Mouse (Mus musculus): ENCODE measurements around the gene Tmeff2. TPM values are rescaled to one million over a fixed set of nuclear protein-coding genes. Genes with fewer than 3 reads are reported as not detected.
A peak's percentile ranks its signal among the peaks of the same experiment; 100 is the strongest.

Tmeff2 gene
- total RNA-seq, 4 experiments from 2014 or later: 45.6 to 51.2 (median 48.4) TPM

DNA sequence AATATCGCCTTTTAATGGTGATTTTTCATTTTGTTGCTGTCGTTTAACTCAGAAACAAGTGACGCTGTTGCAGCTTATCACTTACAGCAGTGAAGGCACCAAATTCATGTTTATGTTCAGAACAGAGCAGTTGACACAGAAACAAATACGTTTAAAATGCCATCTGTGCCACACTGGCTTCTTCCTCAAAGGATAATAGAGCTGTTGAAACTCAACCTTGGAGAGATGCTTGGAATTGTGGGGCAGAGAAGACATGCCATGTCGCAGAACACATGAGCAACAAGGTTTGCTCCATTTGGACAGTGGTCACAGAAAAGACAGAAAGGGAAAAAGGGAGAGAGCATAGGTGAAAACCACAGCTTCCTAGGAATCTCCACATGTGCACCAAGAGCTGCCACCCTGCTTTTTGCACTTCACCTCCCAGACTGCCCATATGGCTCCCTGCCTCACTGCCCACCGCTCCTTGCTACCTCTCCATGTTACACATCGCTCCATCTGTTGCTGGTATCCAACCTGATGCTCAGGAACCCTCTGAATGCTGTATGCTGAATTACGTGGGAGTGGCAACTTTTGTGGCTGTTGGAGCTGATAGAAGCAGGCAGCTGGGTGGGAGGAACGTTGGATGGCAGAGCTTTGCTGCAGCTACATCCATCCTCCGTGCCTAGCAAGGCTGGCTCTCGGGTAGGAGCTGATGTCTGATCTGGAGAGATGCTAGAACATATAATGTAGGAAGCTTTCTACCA lies 298.8 kb downstream of the Tmeff2 start:
- DNase-seq (ENCODE audit: low spot score in 2 of 2): peak; percentile 34 to 93

DNA sequence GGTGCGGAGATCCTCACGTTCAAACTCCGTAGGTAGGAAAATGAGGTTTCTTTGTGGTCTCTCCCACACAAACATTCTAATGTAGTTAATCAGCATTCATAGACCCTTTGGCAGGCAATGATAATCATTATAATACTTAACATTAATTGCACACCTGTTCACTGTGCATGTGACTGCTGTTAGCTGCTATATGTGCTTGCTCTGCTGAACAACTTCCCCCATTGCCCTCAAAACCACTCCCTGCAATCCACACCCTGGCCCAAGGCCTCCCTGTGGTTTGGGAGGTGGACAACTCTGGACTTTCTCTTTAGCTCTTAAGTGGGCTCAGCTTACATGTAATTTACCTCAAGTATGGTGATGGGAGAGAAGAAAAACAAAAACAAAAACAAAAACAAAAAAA lies 299.5 kb downstream of the Tmeff2 start:
- no peak for DNase-seq (ENCODE audit: low spot score in 2 of 2)

DNA sequence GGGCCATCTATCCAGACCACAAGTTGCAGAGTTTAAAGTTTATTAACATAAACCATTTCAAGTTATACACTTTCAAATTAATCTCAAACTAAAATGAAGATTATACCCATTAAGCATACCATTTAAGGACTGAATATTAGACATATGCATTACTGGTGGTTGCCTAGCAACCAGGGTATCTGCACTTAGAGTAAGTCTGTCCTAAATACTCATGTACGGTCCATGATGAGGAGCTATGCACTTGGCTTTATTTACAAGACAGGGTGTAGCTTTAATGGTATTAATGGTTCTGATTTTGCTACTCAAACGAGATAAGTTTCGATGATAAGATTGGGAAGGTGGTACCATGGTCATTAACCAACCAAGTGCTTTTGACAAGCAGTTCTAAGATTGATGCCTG lies 315.2 kb downstream of the Tmeff2 start:
- no peak for DNase-seq (ENCODE audit: low spot score in 2 of 2)

DNA sequence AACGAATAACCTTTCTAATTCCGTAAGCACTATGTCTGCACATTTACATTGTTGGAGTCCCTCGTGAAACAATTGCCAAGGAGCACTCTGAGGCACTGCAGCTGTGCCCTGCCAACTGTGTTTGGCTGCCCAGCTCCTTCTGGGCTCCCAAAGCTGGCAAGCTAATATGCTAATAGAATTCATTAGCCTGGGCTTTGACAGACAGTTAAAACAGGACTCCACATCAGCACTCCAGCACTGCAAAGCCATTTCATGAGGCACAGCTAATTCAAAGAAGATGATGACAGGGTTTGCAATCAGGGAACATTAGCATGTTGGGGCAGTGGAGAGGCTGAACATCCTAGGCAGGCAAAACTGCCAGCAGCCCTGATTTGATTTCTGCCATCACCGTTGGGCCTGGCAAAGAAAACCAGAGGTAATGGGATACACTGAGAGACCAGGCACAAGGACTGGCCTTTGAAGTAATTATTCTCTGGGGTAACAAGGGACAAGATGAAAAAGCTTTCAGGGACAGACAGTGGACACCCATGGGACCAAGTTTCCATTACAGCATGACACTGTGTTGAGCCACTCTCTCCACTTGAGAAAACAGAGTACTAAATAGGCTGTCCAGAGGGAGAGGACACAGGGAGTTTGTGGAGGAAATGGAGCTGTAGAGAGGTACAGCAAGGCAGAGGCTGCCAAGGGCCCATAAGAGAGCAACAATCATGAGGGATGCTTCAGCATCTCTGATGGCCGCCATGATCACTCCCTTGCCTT lies 316.0 kb downstream of the Tmeff2 start:
- DNase-seq (ENCODE audit: low spot score in 2 of 2): no peak

DNA sequence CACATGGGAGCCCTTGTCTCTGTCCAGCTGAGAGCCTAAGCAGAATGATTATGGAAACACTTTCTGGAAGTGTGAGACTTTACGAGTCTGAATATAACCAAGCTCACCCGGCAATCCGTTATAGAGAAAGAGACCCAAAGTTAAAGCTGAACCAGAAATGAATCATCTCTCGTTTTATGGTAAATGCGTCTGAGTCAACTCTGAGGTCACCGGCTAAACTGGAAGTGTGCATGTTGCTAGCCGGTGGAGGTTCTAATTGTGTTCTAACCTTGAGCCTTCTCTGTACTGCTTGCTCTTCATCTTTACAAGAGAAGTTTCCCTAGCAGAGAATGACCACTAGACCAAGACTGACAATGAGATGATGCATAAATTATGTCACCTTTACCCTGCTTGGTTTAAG lies 316.8 kb downstream of the Tmeff2 start:
- DNase-seq (ENCODE audit: low spot score in 2 of 2): no peak

DNA sequence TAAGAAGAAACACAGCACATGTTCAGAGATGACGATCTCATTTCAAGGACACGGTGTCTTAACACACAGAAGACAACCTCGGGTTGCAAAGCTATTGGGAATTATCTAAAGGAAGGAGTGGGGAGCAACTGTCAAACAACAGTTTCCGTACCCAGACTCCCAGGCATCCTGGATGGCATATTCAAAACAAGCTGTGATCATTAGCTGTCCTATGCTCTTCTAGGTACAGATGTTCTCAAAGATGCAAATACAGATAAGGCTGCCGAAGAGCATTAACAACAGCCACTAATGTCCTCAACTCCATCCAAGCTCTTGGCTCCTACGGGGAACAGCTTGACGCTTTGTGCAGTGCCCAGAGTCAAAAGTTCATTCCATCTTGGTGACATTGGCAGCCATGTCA lies 324.7 kb downstream of the Tmeff2 start:
- DNase-seq (ENCODE audit: low spot score in 2 of 2): no peak

Small RNAs within 50 kb of the gene (microRNA-seq; reads per million reads assigned to microRNA genes)
- gene Gm25736: 0 reads per million in 2 experiments

Measured in left cerebral cortex, adult 8-10 months (tissue).